28 mouse cellular contexts compared by ENCODE assay signal in genomic region chr17:81225281-81225680, GRCm38 (mm10).
"Had no signal": no experiment of that assay in that cellular context is flagged by ENCODE, and none has a peak within 500 bp of the region (broad histone marks: within the 10 kb centered on the region; RNA-seq: fewer than 3 reads in every experiment).

No protein-coding gene starts in this region.

- H3K36me3 ChIP-seq: limb, embryonic 10.5 days; limb, embryonic 12.5 days; limb, embryonic 13.5 days; limb, embryonic 15.5 days; liver, embryonic 12.5 days; liver, embryonic 13.5 days; liver, embryonic 15.5 days; lung, embryonic 15.5 days; midbrain, embryonic 10.5 days; midbrain, embryonic 12.5 days; midbrain, embryonic 13.5 days; midbrain, embryonic 15.5 days; neural tube, embryonic 12.5 days had no signal

- H3K4me1 ChIP-seq: limb, embryonic 10.5 days; limb, embryonic 12.5 days; limb, embryonic 13.5 days; limb, embryonic 15.5 days; liver, embryonic 12.5 days; liver, embryonic 13.5 days; liver, embryonic 15.5 days; lung, embryonic 15.5 days; megakaryocyte, embryonic 14.5 days; midbrain, embryonic 10.5 days; midbrain, embryonic 12.5 days; midbrain, embryonic 13.5 days; midbrain, embryonic 15.5 days; neural tube, embryonic 12.5 days had no signal

- H3K4me3 ChIP-seq: limb, embryonic 10.5 days; limb, embryonic 12.5 days; limb, embryonic 13.5 days; limb, embryonic 15.5 days; liver, embryonic 12.5 days; liver, embryonic 13.5 days; liver, embryonic 15.5 days; lung, embryonic 15.5 days; megakaryocyte, embryonic 14.5 days; midbrain, embryonic 10.5 days; midbrain, embryonic 12.5 days; midbrain, embryonic 13.5 days; midbrain, embryonic 15.5 days; myocyte; neural tube, embryonic 12.5 days had no signal

- H3K27ac ChIP-seq: limb, embryonic 10.5 days; limb, embryonic 12.5 days; limb, embryonic 13.5 days; limb, embryonic 15.5 days; liver, embryonic 12.5 days; liver, embryonic 13.5 days; liver, embryonic 14.5 days; liver, embryonic 15.5 days; lung, embryonic 15.5 days; macrophage; midbrain, embryonic 10.5 days; midbrain, embryonic 12.5 days; midbrain, embryonic 13.5 days; midbrain, embryonic 15.5 days; neural tube, embryonic 12.5 days had no signal

- DNase-seq: left cerebral cortex, postnatal 4 days; liver; liver, embryonic 13.5 days; liver, postnatal 0 days; lung, adult 18-20 months; lung, adult 2 months; lung, embryonic 14.5 days; lung, postnatal 10 days; lung, postnatal 14 days; lung, postnatal 36 days; lung, postnatal 4 days; midbrain, embryonic 14.5 days had no signal

- H3K27me3 ChIP-seq: limb, embryonic 12.5 days; limb, embryonic 13.5 days; limb, embryonic 15.5 days; liver, embryonic 12.5 days; liver, embryonic 13.5 days; liver, embryonic 15.5 days; lung, embryonic 15.5 days; megakaryocyte, embryonic 14.5 days; midbrain, embryonic 12.5 days; midbrain, embryonic 13.5 days; midbrain, embryonic 15.5 days; neural tube, embryonic 12.5 days had no signal
